ENCODE assay signal across 10 mouse cellular contexts in the genomic region with DNA sequence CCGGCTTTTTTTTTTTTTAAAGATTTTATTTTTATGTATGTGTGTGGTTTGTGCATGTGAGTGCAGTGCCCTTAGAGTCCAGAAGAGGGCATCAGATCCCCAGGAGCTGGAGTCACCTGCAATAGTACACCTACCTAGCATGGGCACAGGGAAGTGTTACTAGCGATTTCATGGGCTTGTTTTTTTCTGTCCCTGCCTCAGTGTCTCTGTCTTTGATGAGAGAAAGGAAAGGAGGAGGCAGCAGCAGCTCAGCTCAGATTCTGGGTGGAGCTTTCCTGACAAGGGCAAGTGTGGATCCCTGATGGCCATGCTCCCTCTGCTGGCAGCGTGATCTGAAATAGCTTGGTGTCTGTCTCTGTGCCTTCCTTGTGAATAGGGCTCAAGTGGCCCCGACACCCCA. TPM values are rescaled to one million over a fixed set of nuclear protein-coding genes. Genes with fewer than 3 reads are reported as not detected.
A peak's percentile ranks its signal among the peaks of the same experiment; 100 is the strongest.
DNase-seq lines count a peak whose midpoint lies in the region; ATAC-seq lines count a peak whose summit lies in the region.
"Had no signal": no experiment of that assay in that cellular context is flagged by ENCODE, and none has a peak within 500 bp of the region (broad histone marks: within the 10 kb centered on the region; RNA-seq: fewer than 3 reads in every experiment).

No protein-coding gene starts in this region.

- H3K4me2 ChIP-seq in hindbrain, embryonic 16.5 days (ENCODE audit: low read length) = no peak overlapping the region
- H3K4me2 ChIP-seq in midbrain, embryonic 14.5 days (ENCODE audit: low read length) = no peak overlapping the region
- H3K4me2 ChIP-seq in forebrain, embryonic 11.5 days (ENCODE audit: low read depth, low read length, severe bottlenecking) = no peak overlapping the region
- H3K4me2 ChIP-seq: embryonic facial prominence, embryonic 15.5 days; heart, embryonic 13.5 days had no signal

- peaks cover 16% of the 10 kb centered on the region for H3K4me1 ChIP-seq in hindbrain, embryonic 10.5 days (replicated peaks)
- H3K4me1 ChIP-seq in hindbrain, embryonic 16.5 days (ENCODE audit: control insufficient read depth, insufficient read depth, low read depth, low read length) = no peaks in the 10 kb centered on the region
- H3K4me1 ChIP-seq in forebrain, embryonic 10.5 days = peaks cover 8% of the 10 kb centered on the region
- no peaks in the 10 kb centered on the region for H3K4me1 ChIP-seq in midbrain, embryonic 14.5 days (ENCODE audit: control insufficient read depth, insufficient read depth, low read length)
- H3K4me1 ChIP-seq in forebrain, embryonic 11.5 days (replicated peaks; ENCODE audit: control insufficient read depth, insufficient read depth, low read length) = no peaks in the 10 kb centered on the region

- H3K9me3 ChIP-seq in hindbrain, embryonic 10.5 days = no peaks in the 10 kb centered on the region
- H3K9me3 ChIP-seq in hindbrain, embryonic 16.5 days (ENCODE audit: control insufficient read depth, low read length) = no peaks in the 10 kb centered on the region
- H3K9me3 ChIP-seq in forebrain, embryonic 10.5 days = no peaks in the 10 kb centered on the region
- no peaks in the 10 kb centered on the region for H3K9me3 ChIP-seq in midbrain, embryonic 14.5 days (ENCODE audit: control insufficient read depth, low read length)
- no peaks in the 10 kb centered on the region for H3K9me3 ChIP-seq in forebrain, embryonic 11.5 days (ENCODE audit: control insufficient read depth, low read length)
- H3K9me3 ChIP-seq: embryonic facial prominence, embryonic 15.5 days had no signal

- 52% methylated on average over 4 of the region's 4 CpGs for WGBS in hindbrain, embryonic 10.5 days
- 54% methylated on average over 4 of the region's 4 CpGs for WGBS in hindbrain, embryonic 16.5 days
- WGBS in forebrain, embryonic 10.5 days = 53% methylated on average over 4 of the region's 4 CpGs
- WGBS in midbrain, embryonic 14.5 days = 48% methylated on average over 4 of the region's 4 CpGs
- WGBS in forebrain, embryonic 11.5 days = 43% methylated on average over 4 of the region's 4 CpGs

- no peak for ATAC-seq in hindbrain, embryonic 16.5 days
- ATAC-seq in midbrain, embryonic 14.5 days (ENCODE audit: low FRiP score, low TSS enrichment) = no peak
- no peak for ATAC-seq in forebrain, embryonic 11.5 days (replicated peaks; ENCODE audit: low FRiP score)

- no peak overlapping the region for H3K4me3 ChIP-seq in hindbrain, embryonic 10.5 days
- H3K4me3 ChIP-seq in hindbrain, embryonic 16.5 days (ENCODE audit: low read length) = no peak overlapping the region
- no peak overlapping the region for H3K4me3 ChIP-seq in forebrain, embryonic 10.5 days
- no peak overlapping the region for H3K4me3 ChIP-seq in midbrain, embryonic 14.5 days (replicated peaks; ENCODE audit: low read depth, low read length)
- H3K4me3 ChIP-seq in forebrain, embryonic 11.5 days (ENCODE audit: low read depth, low read length) = no peak overlapping the region
- H3K4me3 ChIP-seq: embryonic facial prominence, embryonic 15.5 days; heart, embryonic 13.5 days had no signal

- peaks cover 21% of the 10 kb centered on the region for H3K27me3 ChIP-seq in hindbrain, embryonic 10.5 days (ENCODE audit: insufficient read depth, poor library complexity, severe bottlenecking)
- no peaks in the 10 kb centered on the region for H3K27me3 ChIP-seq in hindbrain, embryonic 16.5 days (replicated peaks; ENCODE audit: control insufficient read depth, insufficient read depth, low read length)
- peaks cover 16% of the 10 kb centered on the region for H3K27me3 ChIP-seq in forebrain, embryonic 10.5 days (ENCODE audit: poor library complexity, severe bottlenecking)
- H3K27me3 ChIP-seq in midbrain, embryonic 14.5 days (ENCODE audit: control insufficient read depth, insufficient read depth, low read length) = no peaks in the 10 kb centered on the region
- H3K27me3 ChIP-seq in forebrain, embryonic 11.5 days (ENCODE audit: control insufficient read depth, insufficient read depth, low read length) = no peaks in the 10 kb centered on the region

- no peaks in the 10 kb centered on the region for H3K36me3 ChIP-seq in hindbrain, embryonic 10.5 days
- H3K36me3 ChIP-seq in hindbrain, embryonic 16.5 days (ENCODE audit: control insufficient read depth, insufficient read depth, low read length) = no peaks in the 10 kb centered on the region
- H3K36me3 ChIP-seq in forebrain, embryonic 10.5 days (replicated peaks) = no peaks in the 10 kb centered on the region
- H3K36me3 ChIP-seq in midbrain, embryonic 14.5 days (ENCODE audit: control insufficient read depth, insufficient read depth, low read length) = no peaks in the 10 kb centered on the region
- H3K36me3 ChIP-seq in forebrain, embryonic 11.5 days (ENCODE audit: control insufficient read depth, insufficient read depth, low read length) = no peaks in the 10 kb centered on the region
- H3K36me3 ChIP-seq: embryonic facial prominence, embryonic 15.5 days; heart, embryonic 13.5 days had no signal

- H3K9ac ChIP-seq in hindbrain, embryonic 16.5 days (ENCODE audit: low read depth, low read length) = no peak overlapping the region
- no peak overlapping the region for H3K9ac ChIP-seq in midbrain, embryonic 14.5 days (replicated peaks; ENCODE audit: low read length)
- H3K9ac ChIP-seq in forebrain, embryonic 11.5 days (ENCODE audit: low read length) = no peak overlapping the region
- H3K9ac ChIP-seq: embryonic facial prominence, embryonic 15.5 days; heart, embryonic 13.5 days had no signal

- peak; percentile 33 for DNase-seq in hindbrain, embryonic 10.5 days (ENCODE audit: low spot score)
- peak; percentile 34 for DNase-seq in thymus, postnatal 0 days (ENCODE audit: low spot score)
- no peak for DNase-seq in thymus, postnatal 10 days (ENCODE audit: low spot score in 2 of 2)
- DNase-seq in kidney, postnatal 4 days = peak; percentile 44 to 55
- DNase-seq in forebrain, embryonic 10.5 days (ENCODE audit: extremely low spot score, low spot score) = no peak
- no peak for DNase-seq in midbrain, embryonic 14.5 days
- no peak for DNase-seq in forebrain, embryonic 11.5 days (ENCODE audit: low spot score)

- no peak overlapping the region for H3K27ac ChIP-seq in hindbrain, embryonic 10.5 days
- no peak overlapping the region for H3K27ac ChIP-seq in hindbrain, embryonic 16.5 days (ENCODE audit: low read depth, low read length)
- no peak overlapping the region for H3K27ac ChIP-seq in forebrain, embryonic 10.5 days
- H3K27ac ChIP-seq in midbrain, embryonic 14.5 days (replicated peaks; ENCODE audit: low read depth, low read length) = no peak overlapping the region
- H3K27ac ChIP-seq in forebrain, embryonic 11.5 days (ENCODE audit: low read depth, low read length) = no peak overlapping the region
- H3K27ac ChIP-seq: embryonic facial prominence, embryonic 15.5 days; heart, embryonic 13.5 days had no signal

RNA-seq across cellular contexts. Expression of gene Upf1, which starts 7.7 kb away (rescaled TPM):
- 19.0 and 25.0 TPM in 2 replicates for polyA plus RNA-seq in hindbrain, embryonic 10.5 days (2016; fragmentation: Nextera tagmentation; extraction: Ambion mirVana)
- 7.4 and 10.1 TPM in 2 replicates for polyA plus RNA-seq in hindbrain, embryonic 16.5 days (2015; fragmentation: Nextera tagmentation; extraction: Ambion mirVana)
- polyA plus RNA-seq in thymus, postnatal 0 days (2015; fragmentation: Nextera tagmentation; extraction: Ambion mirVana) = 16.4 and 22.6 TPM in 2 replicates
- 14.5 and 16.3 TPM in 2 replicates for polyA plus RNA-seq in forebrain, embryonic 10.5 days (2016; fragmentation: Nextera tagmentation; extraction: Ambion mirVana)
- 16.9 and 18.4 TPM in 2 replicates for polyA plus RNA-seq in midbrain, embryonic 14.5 days (2014; fragmentation: Nextera tagmentation; extraction: Ambion mirVana)
- 25.6 and 25.8 TPM in 2 replicates for polyA plus RNA-seq in forebrain, embryonic 11.5 days (2014; fragmentation: Nextera tagmentation; extraction: Ambion mirVana)

RNA-seq across cellular contexts. Expression of gene Comp, which starts 12.6 kb away (rescaled TPM):
- polyA plus RNA-seq in hindbrain, embryonic 10.5 days (2016; fragmentation: Nextera tagmentation; extraction: Ambion mirVana) = 0.27 and 0.38 TPM in 2 replicates
- 0.58 and 2.8 TPM in 2 replicates for polyA plus RNA-seq in hindbrain, embryonic 16.5 days (2015; fragmentation: Nextera tagmentation; extraction: Ambion mirVana)
- polyA plus RNA-seq in thymus, postnatal 0 days (2015; fragmentation: Nextera tagmentation; extraction: Ambion mirVana) = 1.6 and 2.2 TPM in 2 replicates
- polyA plus RNA-seq in forebrain, embryonic 10.5 days (2016; fragmentation: Nextera tagmentation; extraction: Ambion mirVana) = 0.19 and 0.38 TPM in 2 replicates
- polyA plus RNA-seq in midbrain, embryonic 14.5 days (2014; fragmentation: Nextera tagmentation; extraction: Ambion mirVana) = 0.47 TPM in 1 of 2 replicates, not detected in the other
- 0.56 TPM in 1 of 2 replicates, not detected in the other for polyA plus RNA-seq in forebrain, embryonic 11.5 days (2014; fragmentation: Nextera tagmentation; extraction: Ambion mirVana)

RNA-seq across cellular contexts. Expression of gene Gdf1, which starts 31.2 kb away (rescaled TPM):
- polyA plus RNA-seq in hindbrain, embryonic 10.5 days (2016; fragmentation: Nextera tagmentation; extraction: Ambion mirVana) = 2.9 and 4.3 TPM in 2 replicates
- polyA plus RNA-seq in hindbrain, embryonic 16.5 days (2015; fragmentation: Nextera tagmentation; extraction: Ambion mirVana) = 8.7 and 9.5 TPM in 2 replicates
- polyA plus RNA-seq in thymus, postnatal 0 days (2015; fragmentation: Nextera tagmentation; extraction: Ambion mirVana) = 0.13 TPM in 1 of 2 replicates, not detected in the other
- 3.7 and 4.6 TPM in 2 replicates for polyA plus RNA-seq in forebrain, embryonic 10.5 days (2016; fragmentation: Nextera tagmentation; extraction: Ambion mirVana)
- polyA plus RNA-seq in midbrain, embryonic 14.5 days (2014; fragmentation: Nextera tagmentation; extraction: Ambion mirVana) = not detected in 2 replicates
- 1.8 and 2.6 TPM in 2 replicates for polyA plus RNA-seq in forebrain, embryonic 11.5 days (2014; fragmentation: Nextera tagmentation; extraction: Ambion mirVana)

RNA-seq across cellular contexts. Expression of gene Cers1, which starts 45.2 kb away (rescaled TPM):
- 3.0 and 7.3 TPM in 2 replicates for polyA plus RNA-seq in hindbrain, embryonic 10.5 days (2016; fragmentation: Nextera tagmentation; extraction: Ambion mirVana)
- polyA plus RNA-seq in hindbrain, embryonic 16.5 days (2015; fragmentation: Nextera tagmentation; extraction: Ambion mirVana) = 40.0 and 44.3 TPM in 2 replicates
- 0.19 and 0.40 TPM in 2 replicates for polyA plus RNA-seq in thymus, postnatal 0 days (2015; fragmentation: Nextera tagmentation; extraction: Ambion mirVana)
- polyA plus RNA-seq in forebrain, embryonic 10.5 days (2016; fragmentation: Nextera tagmentation; extraction: Ambion mirVana) = 4.1 and 4.5 TPM in 2 replicates
- polyA plus RNA-seq in midbrain, embryonic 14.5 days (2014; fragmentation: Nextera tagmentation; extraction: Ambion mirVana) = 38.8 and 42.9 TPM in 2 replicates
- polyA plus RNA-seq in forebrain, embryonic 11.5 days (2014; fragmentation: Nextera tagmentation; extraction: Ambion mirVana) = 10.6 and 11.0 TPM in 2 replicates

RNA-seq across cellular contexts. Expression of gene Cope, which starts 58.5 kb away (rescaled TPM):
- polyA plus RNA-seq in hindbrain, embryonic 10.5 days (2016; fragmentation: Nextera tagmentation; extraction: Ambion mirVana) = 324 and 329 TPM in 2 replicates
- polyA plus RNA-seq in hindbrain, embryonic 16.5 days (2015; fragmentation: Nextera tagmentation; extraction: Ambion mirVana) = 284 and 297 TPM in 2 replicates
- polyA plus RNA-seq in thymus, postnatal 0 days (2015; fragmentation: Nextera tagmentation; extraction: Ambion mirVana) = 314 and 316 TPM in 2 replicates
- 286 and 300 TPM in 2 replicates for polyA plus RNA-seq in forebrain, embryonic 10.5 days (2016; fragmentation: Nextera tagmentation; extraction: Ambion mirVana)
- polyA plus RNA-seq in midbrain, embryonic 14.5 days (2014; fragmentation: Nextera tagmentation; extraction: Ambion mirVana) = 274 and 309 TPM in 2 replicates
- polyA plus RNA-seq in forebrain, embryonic 11.5 days (2014; fragmentation: Nextera tagmentation; extraction: Ambion mirVana) = 220 and 268 TPM in 2 replicates

Comparison
In these comparisons a context has a peak if more than half of its experiments do, and no peak if none do; other contexts are left out.
1. DNase-seq: peak in hindbrain, embryonic 10.5 days (single experiment), thymus, postnatal 0 days (single experiment) and kidney, postnatal 4 days (2 of 2); none in thymus, postnatal 10 days (0 of 2), forebrain, embryonic 10.5 days (single experiment), midbrain, embryonic 14.5 days (single experiment) and forebrain, embryonic 11.5 days (single experiment).